Mouse (Mus musculus): ENCODE measurements around the gene Plod3.
A peak's percentile ranks its signal among the peaks of the same experiment; 100 is the strongest.

The Plod3 gene

DNA sequence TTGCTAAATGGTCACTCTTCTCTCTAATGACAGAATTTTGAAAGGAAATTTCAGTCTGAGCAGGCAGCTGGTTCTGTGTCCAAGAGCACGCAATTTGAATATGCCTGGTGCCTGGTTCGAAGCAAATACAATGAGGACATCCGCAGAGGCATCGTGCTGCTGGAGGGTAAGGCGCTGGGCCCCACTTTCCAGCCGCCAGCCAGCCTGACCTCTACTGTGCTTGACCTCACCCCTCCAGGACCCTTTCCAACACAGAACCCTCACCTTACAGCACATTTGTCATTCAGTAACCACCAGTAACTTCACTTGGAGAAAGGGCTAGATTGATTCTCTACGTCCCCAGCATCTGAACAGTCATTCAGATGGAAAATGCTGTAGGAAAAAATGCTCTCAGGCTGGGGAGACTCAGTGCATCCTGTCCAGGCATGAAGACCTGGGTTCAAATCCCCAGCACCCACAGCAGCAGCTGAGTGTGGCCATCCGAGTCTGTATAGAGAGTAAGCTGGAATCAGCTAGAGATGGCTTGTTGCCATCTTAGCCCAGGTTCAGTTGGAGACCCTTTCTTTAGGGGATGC lies 23.8 kb upstream of the Plod3 start:
- no peak for DNase-seq (ENCODE audit: low spot score)

DNA sequence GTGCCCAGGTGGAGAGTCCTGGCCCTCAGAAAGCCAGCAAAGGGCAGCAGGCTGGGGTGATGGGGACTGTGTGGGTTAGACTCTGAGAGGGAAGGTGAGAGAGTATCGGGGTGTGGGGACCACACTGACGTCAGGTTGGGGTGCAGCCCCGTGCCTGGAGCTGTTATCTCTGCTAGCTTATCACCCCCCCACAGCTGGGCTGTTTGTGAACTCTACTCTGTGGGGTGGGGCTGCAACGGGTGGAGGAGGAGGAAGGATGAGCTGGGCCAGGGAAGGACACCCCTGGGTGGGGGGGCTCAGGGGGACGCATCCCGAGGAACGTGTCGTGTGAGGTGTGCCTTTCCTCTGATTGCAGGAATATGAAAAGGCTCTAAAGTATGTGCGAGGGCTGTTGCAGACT lies 21.6 kb upstream of the Plod3 start:
- DNase-seq (ENCODE audit: low spot score) = no peak

DNA sequence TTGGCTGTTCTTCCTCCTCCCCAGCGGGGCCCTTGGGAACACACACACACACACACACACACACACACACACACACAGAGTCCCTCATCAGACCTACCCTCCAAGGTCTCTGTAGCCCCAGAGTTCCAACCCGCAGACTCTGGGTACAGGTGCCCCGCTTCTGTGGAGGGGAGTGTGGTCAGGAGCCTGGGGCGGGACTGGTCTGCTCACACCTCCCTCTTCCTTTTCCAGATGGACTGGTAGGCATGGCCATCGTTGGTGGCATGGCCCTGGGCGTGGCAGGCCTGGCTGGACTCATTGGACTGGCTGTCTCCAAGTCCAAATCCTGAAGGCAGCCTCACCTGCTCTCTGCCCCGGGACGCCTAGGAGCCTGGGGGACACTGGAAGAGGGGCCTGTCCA lies 21.1 kb upstream of the Plod3 start:
- no peak for DNase-seq (ENCODE audit: low spot score)

- peak; percentile 10 for DNase-seq (ENCODE audit: low spot score)
Observed at GRCm38 (mm10) chr5:136966331-136966730, 20.5 kb upstream of the Plod3 start, which contains the start of gene Cldn15. Gene Cldn15, plus strand, starts transcription at chr5:136966616.

GRCm38 (mm10) chr5:136966861-136967455 lies 19.9 kb upstream of the Plod3 start:
- no peak for DNase-seq (ENCODE audit: low spot score)

DNA sequence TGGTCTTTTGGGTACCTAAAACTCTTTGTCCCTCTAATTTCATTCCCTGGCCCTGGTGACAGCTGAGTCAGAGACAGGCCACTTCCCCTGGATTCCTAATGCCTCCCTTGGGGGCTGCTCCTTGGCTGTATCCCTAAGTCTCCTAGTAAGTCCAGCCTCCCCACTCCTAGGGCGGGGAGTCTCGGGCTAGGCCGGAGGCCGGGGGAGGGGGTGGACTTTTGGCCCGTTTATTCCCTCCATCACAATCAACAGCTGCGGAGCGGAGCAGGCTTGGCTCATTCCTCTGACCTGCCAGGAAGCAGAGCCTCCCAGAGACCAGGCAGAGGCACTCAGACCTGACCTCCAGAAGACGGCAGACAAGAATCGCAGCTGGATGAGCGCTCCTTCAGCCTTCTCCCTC lies 19.2 kb upstream of the Plod3 start:
- peak; percentile 56 for DNase-seq (ENCODE audit: low spot score)

- peak; percentile 80 for DNase-seq (ENCODE audit: low spot score)
Observed at GRCm38 (mm10) chr5:136970703-136971102, 16.1 kb upstream of the Plod3 start.

DNA sequence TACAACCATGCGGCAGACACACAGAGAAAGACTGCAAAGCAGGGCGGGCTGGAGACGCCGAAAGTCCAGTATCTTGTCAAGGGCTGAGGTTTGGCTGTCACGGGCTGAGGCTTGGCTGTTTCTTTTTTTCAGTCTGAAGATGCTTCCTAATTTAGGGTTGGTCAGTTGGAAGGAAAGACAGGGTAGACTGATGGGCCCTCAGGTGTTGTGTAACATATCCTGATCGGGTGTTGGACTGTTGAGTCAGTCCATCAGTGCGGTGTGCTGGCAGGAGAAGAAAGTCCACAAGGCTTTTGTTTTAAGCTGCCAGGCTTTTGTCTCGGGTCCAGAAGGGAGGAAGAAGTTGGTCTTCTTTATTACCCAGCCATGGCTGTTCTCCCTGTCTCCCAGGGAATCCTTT lies 13.1 kb upstream of the Plod3 start:
- no peak for DNase-seq (ENCODE audit: low spot score)

GRCm38 (mm10) chr5:136977769-136978168 lies 9.1 kb upstream of the Plod3 start:
- DNase-seq (ENCODE audit: low spot score) = no peak

GRCm38 (mm10) chr5:136979762-136980161 lies 7.1 kb upstream of the Plod3 start:
- DNase-seq (ENCODE audit: low spot score) = no peak

GRCm38 (mm10) chr5:136980974-136981373 lies 5.8 kb upstream of the Plod3 start:
- DNase-seq (ENCODE audit: low spot score) = no peak

DNA sequence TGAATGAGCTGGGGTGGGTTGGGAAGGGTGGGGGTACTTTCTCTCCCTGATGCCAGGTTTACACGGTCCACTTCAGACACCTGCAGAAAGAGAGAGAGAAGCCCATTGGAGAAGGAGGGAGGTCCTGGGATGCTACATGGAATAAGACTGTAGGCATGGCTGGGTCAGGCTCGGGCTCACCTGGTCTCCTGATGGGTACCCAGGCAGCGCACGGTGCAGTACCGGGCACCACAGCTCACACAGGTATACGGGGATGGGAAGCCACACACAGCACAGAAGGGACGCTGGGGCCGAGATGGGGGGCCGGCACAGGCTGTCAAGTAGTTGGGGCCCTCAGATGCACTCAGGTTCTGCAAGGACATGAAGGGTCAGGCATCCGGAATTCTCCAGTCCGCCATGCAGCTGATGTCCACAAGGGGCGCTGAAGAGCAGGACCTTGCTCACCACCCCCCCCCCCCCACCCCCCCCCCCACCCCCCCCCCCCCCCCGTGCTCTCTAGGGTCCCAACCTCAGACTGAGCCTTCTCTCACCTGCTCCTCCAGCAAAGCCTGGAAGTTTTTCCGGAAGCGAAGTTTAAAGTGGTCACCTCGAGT lies 4.4 kb upstream of the Plod3 start:
- peak; percentile 48 for DNase-seq (ENCODE audit: low spot score)

DNA sequence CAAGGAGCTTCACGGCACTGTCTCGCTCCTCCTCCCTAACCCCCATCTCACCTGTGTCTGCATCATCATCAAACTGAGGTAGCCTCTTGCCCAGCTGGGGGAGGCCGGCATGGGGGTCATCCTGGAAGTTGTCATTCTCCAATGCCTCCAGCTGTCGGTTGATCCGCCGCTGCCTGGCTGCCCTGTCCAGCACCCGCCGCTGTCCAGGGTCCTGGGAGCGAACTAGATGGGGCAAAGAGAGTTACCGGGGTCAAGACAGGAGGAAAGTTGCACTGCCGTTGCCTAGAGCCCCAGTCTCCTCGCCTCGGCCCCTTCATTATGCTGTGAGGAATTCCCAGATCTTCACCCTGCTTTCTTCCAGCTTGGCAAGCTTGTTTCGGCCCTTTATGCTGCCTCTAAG lies 2.0 kb upstream of the Plod3 start:
- no peak for DNase-seq (ENCODE audit: low spot score)

GRCm38 (mm10) chr5:136987138-136987933 lies 517 bp downstream of the Plod3 start:
- DNase-seq (ENCODE audit: low spot score) = peak; percentile 80

GRCm38 (mm10) chr5:136987934-136988271 lies 1.1 kb downstream of the Plod3 start, which contains the start of gene Znhit1:
Gene Znhit1, minus strand, starts transcription at chr5:136988021.
- no peak for DNase-seq (ENCODE audit: low spot score)

DNA sequence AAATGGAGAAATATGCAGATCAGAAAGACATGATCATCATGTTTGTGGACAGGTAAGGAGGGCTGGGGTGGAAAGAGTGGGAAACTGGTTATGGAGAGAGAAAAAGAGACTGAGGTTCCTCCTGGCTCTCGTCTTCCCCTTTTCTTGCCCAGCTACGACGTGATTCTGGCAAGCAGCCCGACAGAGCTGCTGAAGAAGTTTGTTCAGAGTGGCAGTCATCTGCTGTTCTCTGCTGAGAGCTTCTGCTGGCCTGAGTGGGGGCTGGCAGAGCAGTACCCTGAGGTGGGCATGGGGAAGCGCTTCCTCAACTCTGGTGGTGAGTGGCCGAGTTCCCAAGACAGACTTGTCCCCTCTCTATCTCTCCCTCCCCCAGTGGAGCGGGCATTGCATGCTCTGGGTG lies 1.6 kb downstream of the Plod3 start:
- DNase-seq (ENCODE audit: low spot score) = peak; percentile 32

DNA sequence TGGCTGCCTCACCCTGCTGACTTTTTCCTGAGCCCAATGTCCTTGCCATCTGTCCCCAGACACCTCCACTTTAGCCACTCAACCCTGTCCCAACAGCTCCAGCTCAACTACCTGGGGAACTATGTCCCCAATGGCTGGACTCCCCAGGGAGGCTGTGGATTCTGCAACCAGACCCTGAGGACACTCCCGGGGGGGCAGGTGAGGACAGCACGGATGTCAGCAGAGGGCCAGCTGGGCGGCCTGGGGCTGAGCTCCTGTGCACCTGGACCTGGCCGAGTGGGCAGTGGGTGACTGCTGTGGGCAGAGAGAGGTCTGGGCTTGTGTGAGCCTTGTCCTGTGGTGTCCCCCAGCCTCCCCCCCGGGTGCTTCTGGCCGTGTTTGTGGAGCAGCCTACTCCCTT lies 3.0 kb downstream of the Plod3 start:
- DNase-seq (ENCODE audit: low spot score) = no peak

- DNase-seq (ENCODE audit: low spot score) = no peak
Observed at GRCm38 (mm10) chr5:136999449-136999848, 12.6 kb downstream of the Plod3 start.

GRCm38 (mm10) chr5:137000612-137001011 lies 13.8 kb downstream of the Plod3 start:
- DNase-seq (ENCODE audit: low spot score) = no peak

DNA sequence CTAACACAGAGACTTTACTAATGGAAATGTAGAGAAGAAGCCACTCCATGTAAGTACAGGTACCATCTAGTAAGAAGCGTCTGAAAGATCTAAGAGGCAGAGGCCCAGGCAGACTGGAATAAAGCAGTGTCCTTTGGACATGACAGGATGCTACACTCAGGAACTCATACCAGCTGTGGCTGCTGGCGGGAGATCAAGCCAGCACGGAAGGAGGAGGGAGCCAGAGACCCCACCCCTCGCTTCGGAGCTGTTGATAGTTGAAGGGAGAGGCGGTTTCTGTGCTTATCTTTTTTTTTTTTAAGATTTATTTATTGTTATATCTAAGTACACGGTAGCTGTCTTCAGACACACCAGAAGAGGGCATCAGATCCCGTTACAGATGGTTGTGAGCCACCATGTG lies 20.5 kb downstream of the Plod3 start:
- no peak for DNase-seq (ENCODE audit: low spot score)

- peak; percentile 59 for DNase-seq (ENCODE audit: low spot score)
Observed at GRCm38 (mm10) chr5:137009988-137010387, 23.2 kb downstream of the Plod3 start.

GRCm38 (mm10) chr5:137012401-137012950 lies 25.7 kb downstream of the Plod3 start:
- no peak for DNase-seq (ENCODE audit: low spot score)

GRCm38 (mm10) chr5:137015913-137016312 lies 29.1 kb downstream of the Plod3 start:
- no peak for DNase-seq (ENCODE audit: low spot score)

Data from urinary bladder, postnatal 14 days (tissue).